Mouse (Mus musculus) cerebellum, adult 2 months (tissue): ENCODE data around the gene Actrt2.

Experiments used
- CTCF ChIP-seq: fragments of 200-500 bp; IDR thresholded peaks from 2 replicates; pipeline ENCODE4 v1.5.1; 2011; ENCODE audit warnings: low read depth, mild to moderate bottlenecking, control low read depth, low read length, moderate library complexity, borderline replicate concordance; ENCODE audit not compliant: insufficient read depth
- POLR2A ChIP-seq: fragments of 200-500 bp; IDR thresholded peaks from 2 replicates; pipeline ENCODE4 v1.6.1; 2011; ENCODE audit warnings: low read length, control low read depth, borderline replicate concordance; ENCODE audit not compliant: insufficient read depth

GRCm38 (mm10) chr4:154630763-154631162 lies 36.9 kb downstream of the Actrt2 start:
- TF ChIP-seq POLR2A (no peak), CTCF (no peak)
